Mouse (Mus musculus) brain, embryonic 18.5 days (tissue): ENCODE data around the gene Gdnf.

Source experiments
- DNase-seq: peaks from one replicate; pipeline ENCODE4 v3.0.0-alpha.2; 2012; ENCODE audit warnings: low read depth, low spot score

The Gdnf gene

DNA sequence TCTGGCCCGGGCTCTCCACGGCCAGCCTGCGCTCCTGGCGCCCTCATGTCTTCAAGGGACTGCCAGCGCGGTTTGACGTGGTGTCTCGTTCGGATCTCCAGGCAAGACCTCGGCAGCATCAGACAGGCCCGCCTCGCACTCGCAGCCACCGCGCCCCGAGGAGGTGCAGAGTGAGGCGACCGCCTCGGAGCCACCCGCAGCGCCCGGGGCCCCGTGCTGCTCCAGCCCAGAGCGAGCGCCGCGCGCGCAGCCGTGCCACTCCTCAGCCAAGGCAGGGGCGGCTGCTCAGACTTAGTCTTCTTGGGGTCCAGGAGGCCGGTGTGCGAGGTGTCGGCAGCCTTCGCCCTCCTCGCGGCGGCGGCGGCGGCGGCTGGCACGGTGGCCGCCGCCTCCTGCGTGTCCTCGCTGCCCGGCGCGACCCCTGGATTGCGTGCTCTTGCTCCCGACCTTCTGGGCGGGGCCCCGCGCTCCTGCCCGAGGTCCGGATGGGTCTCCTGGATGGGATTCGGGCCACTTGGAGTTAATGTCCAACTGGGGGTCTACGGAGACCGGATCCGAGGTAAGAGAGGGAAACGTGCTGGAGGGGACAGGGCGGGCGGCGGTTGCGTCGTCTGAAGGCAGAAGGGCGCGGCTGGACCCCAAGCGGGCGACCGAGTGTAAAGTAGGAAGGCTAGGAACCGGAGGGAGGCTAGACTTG lies at the start of gene Gdnf:
Gene Gdnf (plus strand): TSS at position 291 of the 697 bp plus-strand sequence.
- DNase-seq: no peak

DNA sequence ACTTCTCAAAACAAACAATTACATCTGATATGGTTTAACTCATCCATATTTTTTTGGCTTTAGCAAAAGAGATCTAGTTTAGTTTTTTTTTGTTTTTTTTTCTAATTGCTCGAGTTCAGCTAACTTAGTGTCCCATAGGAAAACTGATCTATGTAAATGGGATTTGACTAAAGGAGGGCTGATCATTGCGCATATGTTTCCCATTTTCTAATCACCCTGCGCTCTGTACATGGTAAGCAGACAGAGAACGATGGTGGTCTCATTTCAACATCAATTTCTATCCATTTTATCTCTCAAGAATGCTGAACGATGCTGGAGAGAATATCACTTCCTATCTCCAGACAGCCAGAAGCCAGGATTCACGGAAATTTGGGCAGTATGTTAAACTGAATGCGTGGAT lies 43.5 kb upstream of the Gdnf start:
- DNase-seq: no peak

DNA sequence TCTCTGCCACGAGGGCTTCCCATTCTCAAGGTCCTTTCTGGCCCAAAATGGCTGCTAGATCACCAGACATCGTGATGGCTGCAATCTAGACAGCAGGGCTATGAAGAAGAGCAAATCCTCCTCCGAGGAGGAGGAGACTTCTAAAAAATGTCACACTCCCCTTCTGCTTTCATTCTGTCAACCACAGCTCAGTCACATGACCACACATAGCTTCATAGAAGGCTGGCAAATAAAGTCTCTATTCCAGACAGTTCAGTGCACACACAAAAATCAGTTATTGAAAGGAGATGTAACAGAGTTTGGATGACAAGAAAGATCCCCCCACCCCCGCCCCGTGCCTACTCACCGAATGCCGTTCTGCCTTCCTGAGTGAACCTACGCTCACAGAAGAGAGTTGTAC lies 37.7 kb upstream of the Gdnf start:
- no peak for DNase-seq

DNA sequence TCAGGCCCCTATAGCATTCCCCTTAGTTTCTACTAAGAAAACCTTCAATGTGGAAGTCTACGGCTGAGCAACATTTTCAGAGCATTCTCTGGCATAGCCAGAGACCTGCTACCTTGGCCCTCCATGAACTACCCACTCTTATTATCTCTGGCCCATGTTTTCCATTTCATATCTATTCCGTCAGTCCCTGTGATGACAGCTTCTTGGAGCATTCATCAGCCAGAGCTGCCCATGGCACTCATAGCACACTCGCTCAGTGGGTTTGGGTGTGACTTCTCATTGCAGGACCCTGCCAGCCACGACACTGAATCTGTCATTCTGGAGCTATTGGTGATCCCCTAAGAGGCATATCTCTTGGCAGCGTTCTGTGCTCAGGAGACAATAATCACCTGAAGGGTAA lies 29.1 kb upstream of the Gdnf start:
- DNase-seq: no peak

DNA sequence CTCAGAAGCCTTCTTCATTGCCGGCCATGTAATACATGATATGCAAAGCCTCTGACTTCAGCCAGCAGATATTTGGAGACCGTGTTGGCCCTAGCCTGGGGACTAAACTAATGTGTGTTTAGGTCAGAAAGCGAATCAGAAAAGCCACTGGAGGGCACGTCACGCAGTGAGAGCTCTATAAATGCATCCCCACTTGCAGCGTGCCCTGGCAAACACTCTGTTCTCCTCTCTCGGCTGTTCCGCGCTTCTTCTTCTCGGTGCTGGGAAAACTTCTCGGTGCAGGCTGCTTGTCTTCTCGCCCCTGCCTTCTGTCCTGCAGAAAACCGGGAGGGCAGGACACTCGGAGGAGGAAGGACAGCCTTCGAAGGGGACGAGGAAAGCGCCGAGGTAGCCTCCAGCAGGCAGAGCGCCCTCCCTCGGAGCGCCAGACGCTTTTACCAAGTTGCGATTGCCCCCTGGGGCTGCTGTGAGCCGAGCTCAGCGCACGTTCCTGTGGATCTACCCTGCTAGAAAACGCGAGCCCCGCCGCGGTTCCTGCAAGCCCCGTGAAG lies 730 bp upstream of the Gdnf start:
- no peak for DNase-seq

DNA sequence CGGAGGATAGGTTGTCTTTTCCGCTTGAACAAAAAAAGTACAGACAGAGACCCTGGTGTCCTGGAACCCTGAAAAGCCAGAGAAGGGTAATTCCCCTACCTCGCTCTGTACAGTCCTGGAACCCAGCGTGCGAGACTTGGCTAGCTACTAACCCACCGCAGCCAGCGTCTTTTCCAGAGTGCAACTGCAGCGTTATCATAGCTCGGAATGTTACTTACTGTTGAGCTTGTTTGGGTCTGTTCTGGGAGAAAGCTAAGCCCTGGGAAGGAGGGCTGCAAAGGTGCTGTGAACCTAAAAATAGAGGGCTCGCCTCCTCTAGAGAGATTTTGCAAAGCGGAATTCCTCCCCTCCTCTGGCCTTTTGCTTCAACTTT lies 593 bp downstream of the Gdnf start:
- DNase-seq: no peak

DNA sequence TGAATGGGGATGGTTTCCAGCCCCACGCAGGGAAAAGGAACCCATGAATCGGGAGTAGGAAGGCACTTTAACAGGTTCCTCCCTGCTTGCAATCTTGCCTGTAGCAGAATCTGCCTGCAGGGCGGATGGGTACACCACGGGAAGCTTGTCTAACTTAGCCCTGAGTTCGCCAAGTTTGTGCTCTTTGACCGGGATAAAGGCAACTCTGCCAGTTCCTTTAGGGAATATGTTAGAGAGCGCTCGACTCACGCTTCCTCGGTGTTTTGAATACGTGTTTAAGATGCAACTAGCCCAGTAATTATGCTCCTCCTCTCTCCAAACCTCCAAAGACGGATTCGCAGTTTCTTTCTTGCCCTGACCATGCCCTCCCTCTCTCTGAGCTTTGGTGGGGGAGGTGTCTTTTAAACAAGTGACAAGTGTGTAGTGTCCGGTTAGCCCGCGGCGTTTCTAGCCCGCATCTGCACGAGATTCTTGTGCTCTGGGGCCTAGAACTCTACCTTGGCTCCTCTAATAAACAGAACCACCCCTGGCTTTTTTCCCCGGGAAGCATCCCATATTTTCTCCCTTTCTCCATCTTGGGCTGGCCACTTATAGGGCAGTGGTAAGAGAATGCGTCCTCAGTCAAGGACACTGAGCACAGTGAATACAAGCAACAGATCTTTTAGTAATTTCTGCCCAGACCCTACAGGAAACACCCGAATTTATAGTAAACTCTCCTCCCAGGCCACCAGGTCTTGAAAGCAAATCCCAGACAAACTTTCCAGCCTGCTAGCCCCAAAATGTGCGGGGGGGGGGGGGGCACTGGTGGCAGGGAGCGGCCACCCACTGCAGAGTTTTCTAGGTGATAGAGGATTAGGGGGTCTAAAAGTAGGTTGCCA lies 1.4 kb downstream of the Gdnf start:
- no peak for DNase-seq

DNA sequence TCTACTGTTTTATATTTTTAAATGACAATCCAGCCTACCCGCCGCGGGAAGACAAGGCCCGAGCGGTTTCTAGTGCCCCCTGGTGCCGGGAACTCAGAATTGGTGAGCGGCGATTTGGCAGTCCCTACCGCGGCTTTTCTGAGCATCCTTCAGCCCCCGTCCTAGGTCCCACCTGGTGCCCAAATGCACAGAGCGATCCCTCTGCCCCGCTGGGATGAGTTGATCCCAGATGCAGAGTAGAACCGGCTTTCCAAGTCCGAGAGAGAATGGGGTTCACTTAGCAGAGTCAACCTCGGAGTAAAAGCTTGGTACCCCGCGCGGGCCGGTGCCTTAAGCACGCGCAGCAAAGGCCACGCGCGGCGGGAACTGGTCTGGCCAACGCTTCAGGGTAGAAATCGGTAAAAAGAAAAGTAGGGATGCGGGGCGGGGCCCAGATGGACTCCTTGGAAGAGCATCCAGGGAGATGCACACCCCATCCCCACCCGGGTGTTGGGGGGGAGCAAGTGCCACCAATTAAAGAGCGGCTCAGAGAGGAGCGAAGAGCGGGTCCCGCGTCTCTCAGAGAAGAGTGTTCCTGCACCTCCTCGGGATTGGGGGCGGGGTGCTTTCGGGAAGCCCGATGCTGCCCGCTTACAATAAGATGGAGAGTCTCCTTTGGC lies 2.4 kb downstream of the Gdnf start:
- peak; percentile 43 for DNase-seq

DNA sequence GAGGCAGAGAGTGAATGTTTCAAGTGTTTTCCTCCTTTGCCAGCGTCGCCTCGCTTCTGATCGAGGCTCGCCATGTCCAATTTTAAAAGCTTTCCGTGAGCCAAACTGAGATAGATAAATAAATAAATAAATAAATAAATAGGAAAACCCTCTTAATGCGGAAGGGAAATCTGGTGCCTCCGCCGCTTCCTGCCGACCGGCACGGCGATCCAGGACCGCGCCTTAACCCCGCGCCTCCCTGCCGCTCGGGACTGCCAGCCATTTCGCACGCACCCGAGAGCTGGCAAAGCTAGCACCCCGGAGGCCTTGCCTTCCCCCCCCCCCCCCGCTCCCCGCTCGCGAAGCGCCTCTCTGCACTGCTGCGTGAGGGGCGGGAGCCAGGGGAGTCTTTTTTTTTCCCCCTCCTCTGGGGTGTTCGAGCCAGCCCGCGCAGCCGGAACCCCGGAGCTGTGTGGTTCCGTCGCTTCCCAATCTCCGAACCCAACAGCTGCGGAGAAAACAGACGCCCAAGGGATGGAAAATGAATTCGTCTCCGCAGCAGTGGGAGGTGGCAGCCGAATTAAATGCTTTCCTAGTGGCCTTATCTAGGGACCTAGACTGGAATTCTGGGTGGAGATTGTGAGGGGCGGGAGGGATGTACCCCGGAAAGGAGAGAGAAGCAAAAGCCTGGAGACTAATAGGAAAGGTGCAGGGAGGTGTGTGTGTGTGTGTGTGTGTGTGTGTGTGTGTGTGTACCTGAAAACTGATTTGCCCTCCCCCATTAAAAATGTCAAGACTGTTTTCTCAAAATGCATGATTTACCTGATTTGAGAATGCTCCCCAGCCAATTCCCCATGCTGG lies 3.1 kb downstream of the Gdnf start:
- DNase-seq: no peak

DNA sequence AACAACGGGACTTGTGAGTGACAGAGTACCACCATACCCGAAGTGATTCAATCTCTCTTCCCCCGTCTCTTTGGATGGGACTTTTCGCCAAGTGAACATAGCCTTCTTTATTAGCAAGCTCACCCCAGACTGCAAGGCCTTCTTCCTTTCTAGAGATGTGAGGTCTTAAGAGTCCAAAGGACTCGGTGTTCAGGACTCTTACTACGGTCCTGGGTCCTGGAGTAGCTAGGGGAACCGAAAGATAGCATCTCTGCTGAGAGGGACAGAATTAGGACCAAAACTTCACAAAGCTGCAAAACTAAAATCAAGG lies 3.7 kb downstream of the Gdnf start:
- DNase-seq: no peak

DNA sequence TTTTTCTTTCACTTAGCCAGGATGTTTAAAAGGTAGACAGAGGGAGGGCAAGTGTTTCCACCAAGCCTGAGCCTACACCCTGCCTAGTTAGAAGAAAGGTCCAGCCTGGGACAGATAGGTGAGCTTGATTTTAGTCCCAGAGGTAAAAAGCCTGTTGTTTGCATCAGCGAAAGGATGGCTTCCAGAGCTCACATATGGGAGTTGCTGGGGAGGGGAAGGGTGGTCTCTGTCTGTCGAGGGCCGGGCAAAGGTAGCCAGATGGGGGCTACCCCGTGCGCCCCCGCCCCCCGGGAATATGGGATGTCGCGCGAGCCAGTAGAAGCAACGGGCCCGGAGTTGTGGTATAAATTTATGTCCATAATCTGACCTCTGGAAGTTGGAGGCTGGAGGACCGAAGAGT lies 4.3 kb downstream of the Gdnf start:
- DNase-seq: no peak

DNA sequence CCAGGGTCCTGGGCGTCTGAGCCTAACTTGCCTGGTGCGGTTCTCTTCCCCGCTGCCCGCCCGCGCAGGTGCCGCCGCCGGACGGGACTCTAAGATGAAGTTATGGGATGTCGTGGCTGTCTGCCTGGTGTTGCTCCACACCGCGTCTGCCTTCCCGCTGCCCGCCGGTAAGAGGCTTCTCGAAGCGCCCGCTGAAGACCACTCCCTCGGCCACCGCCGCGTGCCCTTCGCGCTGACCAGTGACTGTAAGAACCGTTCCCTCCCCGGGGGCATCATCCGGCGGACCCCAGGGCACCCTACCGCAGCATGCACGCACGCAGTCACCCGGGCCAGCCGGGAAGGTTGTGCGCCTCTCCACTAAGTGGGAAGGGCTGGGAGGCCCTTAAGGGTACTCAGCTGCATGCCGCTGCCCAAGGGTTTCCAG lies 4.9 kb downstream of the Gdnf start:
- no peak for DNase-seq

DNA sequence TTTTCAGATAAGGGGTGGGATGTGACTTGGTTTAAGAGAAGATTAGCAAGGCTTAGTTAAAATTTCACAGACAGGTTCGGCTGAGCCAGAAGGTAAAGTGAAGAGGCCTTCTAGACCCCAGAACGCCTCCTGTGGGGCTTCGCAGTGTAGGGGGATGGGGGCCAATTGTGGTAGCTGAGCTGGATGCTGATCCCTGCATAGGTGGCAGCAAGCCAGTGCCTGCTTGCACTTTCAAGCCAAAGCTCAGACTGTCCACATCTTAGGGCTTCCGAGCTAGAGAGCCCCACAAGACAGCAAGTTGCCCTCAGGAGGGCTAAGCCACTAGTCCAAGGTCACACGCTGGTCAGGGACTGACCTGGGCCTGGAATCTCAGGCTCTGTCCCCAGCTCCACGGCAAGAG lies 13.2 kb downstream of the Gdnf start:
- DNase-seq: no peak

DNA sequence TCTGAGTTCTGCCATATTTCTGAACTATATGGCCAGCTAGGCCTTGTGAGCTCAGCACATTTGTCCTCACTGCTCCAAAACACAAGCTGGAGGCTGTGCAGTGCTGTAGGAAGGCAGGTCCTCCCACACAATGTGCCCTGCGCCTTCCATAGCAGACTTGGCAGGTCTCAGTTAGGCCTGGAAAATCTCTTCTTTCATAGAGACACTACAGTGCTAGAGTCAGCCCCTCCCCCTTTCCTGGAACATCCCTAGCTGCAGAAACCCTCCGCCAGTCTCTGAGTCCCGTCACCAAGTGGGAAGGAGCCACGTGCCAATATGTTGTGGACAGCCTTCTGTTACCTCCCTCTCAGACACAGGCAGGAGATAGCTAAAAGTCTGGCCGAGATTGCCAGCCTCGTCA lies 14.9 kb downstream of the Gdnf start:
- DNase-seq: no peak

DNA sequence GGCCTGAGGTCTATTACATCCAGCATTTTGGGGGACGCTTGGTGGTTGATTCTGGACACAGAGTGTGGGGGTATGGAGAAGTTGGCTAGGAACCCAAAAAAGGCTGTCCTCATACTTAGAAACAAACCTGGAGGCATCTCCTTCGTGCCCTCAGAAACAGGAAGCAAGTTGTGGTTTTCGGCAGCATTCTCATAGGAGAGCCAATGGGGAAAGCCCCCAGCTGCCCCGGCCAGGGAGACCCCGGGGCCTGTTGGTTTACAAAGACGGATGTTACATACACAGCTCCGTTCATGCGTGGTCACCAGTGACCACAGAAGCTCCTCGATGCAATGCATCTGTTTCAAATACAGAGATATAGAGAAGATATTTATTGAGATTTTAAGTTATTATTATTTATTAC lies 24.8 kb downstream of the Gdnf start:
- DNase-seq: no peak

DNA sequence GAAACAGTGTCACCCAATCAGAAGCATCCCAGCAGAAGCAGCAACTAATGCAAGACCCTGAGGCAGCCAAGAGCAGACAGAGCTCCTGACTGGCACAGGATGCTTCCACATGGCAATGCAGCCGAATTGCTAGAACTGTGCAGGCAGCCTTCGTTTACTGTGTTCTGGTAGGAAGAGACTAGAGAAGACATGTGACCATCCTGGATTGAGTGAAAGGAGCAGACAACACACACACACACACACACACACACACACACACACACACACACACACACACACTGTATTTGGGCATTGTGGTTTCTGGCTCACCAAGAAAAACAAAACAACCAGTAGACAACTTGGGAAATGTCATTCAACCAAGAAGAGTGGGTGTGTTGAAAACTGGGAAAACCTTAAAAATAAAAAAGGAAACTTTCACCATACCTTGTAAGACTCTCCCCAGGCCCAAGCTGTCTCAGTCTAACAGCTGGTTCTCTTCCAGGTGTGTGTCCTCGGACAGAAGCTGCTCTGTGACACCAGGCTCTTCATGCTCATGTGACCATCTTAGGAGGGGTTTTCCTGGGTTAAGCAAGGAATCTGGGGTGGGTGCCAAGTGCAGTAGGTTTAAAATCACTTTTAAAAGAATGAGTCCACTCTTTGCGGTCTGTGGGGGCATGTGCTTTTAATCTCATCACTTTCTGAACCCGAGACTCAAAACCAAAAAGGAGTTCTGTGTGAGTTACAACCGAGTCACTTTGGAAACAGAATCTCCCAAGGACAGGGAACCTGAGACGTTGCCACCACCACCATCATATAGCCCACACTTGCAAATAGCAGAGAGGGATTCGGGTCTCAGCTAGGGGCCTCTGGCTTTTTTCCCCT lies 27.6 kb downstream of the Gdnf start:
- DNase-seq: no peak

DNA sequence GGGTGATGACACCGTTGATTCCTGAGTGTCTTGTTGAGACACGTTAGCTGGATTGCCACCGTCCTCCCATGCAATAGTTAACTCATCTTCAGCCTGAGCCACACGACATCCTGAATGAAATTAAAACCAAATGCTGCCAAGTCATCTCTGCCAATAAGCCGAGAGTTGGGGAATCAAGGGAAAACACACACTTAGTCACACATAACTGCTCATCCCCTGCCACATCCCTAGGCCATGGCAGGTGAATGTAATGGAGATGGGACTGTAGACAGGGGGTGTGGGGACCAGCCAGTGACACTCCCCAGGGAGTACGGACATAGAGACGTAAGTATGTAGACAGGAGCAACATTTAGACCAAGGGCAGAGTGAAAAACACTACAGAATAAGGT lies 28.3 kb downstream of the Gdnf start:
- no peak for DNase-seq

DNA sequence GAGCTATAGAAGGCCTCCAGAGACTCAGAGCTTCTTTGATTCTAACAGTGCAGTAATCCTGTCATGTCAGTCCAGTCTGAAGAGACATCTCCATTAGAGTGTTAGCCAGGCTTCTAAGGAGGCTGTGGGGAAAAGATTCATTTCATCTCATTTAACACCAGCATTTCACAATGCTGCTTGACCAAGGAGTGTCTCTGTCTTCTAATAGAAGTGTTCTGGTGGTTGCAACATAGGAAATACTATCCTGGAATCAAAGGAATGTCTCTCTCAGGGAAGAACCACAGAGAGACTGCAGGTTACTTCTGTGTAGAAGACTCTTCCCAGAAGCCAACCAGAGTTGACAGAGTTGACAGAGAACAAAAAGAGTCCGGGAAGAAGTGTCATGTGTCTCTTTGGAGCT lies 31.0 kb downstream of the Gdnf start:
- no peak for DNase-seq

DNA sequence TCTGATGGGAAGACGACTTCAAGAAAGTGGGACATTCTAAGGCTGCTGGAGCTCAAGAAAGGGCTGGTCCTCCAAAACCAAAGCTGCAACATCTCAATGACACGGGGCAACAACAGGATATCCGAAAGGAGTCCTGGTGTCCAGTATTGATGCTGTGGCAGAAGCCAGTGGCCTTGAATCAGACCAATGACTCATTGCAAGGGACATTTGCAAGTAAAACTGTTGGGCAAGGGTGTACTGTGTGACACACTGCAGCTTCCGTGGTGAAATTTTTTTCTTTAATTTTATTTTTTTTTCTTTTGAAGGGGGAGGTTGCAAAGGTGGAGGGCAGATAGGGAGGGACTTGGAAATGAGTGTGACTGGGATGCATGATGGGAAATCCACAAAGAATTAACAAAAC lies 31.8 kb downstream of the Gdnf start:
- DNase-seq: no peak

DNA sequence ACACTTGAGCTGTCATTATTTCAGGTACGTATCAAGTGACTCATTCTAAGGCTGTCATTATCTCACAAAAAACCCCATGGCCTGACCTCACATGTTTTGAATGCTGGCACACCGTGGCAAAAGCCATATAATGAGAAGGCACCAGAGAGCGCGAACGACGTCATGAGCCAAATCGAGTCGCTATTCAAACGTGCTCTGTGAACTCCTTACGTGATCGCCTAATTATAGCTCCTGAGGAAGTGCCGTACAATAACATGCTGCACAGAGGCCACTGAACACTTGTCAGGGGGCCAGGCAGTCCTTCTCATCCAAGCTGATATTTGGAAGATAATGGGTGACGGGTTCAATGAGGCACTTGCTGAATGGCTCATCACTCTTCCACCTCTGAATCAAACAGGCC lies 46.8 kb downstream of the Gdnf start:
- no peak for DNase-seq

DNA sequence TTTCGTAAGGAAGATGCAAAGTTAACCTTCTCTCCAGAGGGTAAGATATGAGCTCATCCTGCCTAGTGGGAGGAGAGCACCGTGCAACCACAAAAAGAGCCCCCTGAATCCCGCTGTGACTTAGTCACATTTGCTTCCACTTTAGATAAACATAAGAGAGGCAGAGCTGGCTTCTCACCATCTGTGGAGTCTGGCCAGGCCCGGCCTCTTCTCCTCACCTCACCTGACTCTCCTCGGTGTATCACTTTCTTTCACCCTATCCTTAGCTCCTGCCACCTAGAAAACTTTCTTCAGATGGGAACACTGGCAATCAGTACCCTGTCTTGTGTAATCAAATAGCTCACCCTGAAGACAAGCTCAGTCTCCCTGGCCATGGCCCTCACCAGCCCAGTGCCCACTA lies 48.2 kb downstream of the Gdnf start:
- DNase-seq: no peak
